Mouse (Mus musculus) cerebellum, postnatal 10 days (tissue): ENCODE data around the gene Lgmn.

Experiments used
- DNase-seq, 2 experiments: peaks; one replicate each; pipeline ENCODE4 v3.0.0; 2021; ENCODE audit warnings: mixed read lengths in 2 of 2

The Lgmn gene

GRCm38 (mm10) chr12:102345031-102345815 lies 94.4 kb downstream of the Lgmn start:
- no peak for DNase-seq
